Mouse (Mus musculus) thymus, adult 2 months (tissue): ENCODE measurements at regions not wholly inside any gene's neighbourhood (a gene's known extent, or its start where the extent isn't known, plus 50 kb on each side); places are given as distances from the start of the nearest gene placed in this dataset.
A peak's percentile ranks its signal among the peaks of the same experiment; 100 is the strongest.
"Not testable (repeated sequence)": the region's sequence is repeated elsewhere in the genome, so short reads cannot be mapped to it uniquely, and the experiment has no call there.

Source experiments
- DNase-seq: peaks from one replicate; pipeline ENCODE4 v3.0.0; 2021
- H3K27ac ChIP-seq: fragments of 200-500 bp; 2 replicates; pipeline ENCODE4 v1.5.1; 2012; ENCODE audit warnings: low read length, control low read depth; ENCODE audit not compliant: control insufficient read depth, insufficient read depth
- H3K27me3 ChIP-seq: fragments of 200-500 bp; 2 replicates; pipeline ENCODE4 v1.6.1; 2012; ENCODE audit warnings: mild to moderate bottlenecking, low read length, moderate library complexity, mixed read lengths; ENCODE audit not compliant: control insufficient read depth, insufficient read depth
- H3K36me3 ChIP-seq: fragments of 200-500 bp; 2 replicates; pipeline ENCODE4 v1.6.1; 2012; ENCODE audit warnings: mild to moderate bottlenecking, low read length, moderate library complexity; ENCODE audit not compliant: control insufficient read depth, insufficient read depth
- H3K4me1 ChIP-seq: fragments of 200-500 bp; replicated peaks from 2 replicates; pipeline ENCODE4 v1.6.1; 2012; ENCODE audit warnings: low read length; ENCODE audit not compliant: control insufficient read depth, insufficient read depth
- H3K4me3 ChIP-seq: fragments of 200-500 bp; 2 replicates; pipeline ENCODE4 v1.5.1; 2012; ENCODE audit warnings: mild to moderate bottlenecking, low read length, control low read depth, moderate library complexity; ENCODE audit not compliant: control insufficient read depth, insufficient read depth
- CTCF ChIP-seq: fragments of 200-500 bp; IDR thresholded peaks from 2 replicates; pipeline ENCODE4 v1.5.1; 2012; ENCODE audit warnings: mild to moderate bottlenecking, control low read depth, low read length, moderate library complexity, borderline replicate concordance; ENCODE audit not compliant: control insufficient read depth, poor library complexity, insufficient read depth; ENCODE audit errors: extremely low read depth
- POLR2A ChIP-seq: fragments of 200-500 bp; IDR thresholded peaks from 2 replicates; pipeline ENCODE4 v1.6.1; 2012; ENCODE audit warnings: mild to moderate bottlenecking, low read length, control low read depth, moderate library complexity; ENCODE audit not compliant: control insufficient read depth, poor library complexity, insufficient read depth; ENCODE audit errors: extremely low read depth
- WGBS: fragments of 180-500 bp; shearing (Covaris S2); methylation state at CpG from one replicate; pipeline ENCODE4 v1.1.7; 2018; 5-methylcytosine and 5-hydroxymethylcytosine counted together

GRCm38 (mm10) chrX:50675356-50675755, 165.5 kb upstream of the Stk26 start:
- Histone ChIP-seq H3K27ac (no peak overlapping the region), H3K4me3 (no peak overlapping the region), H3K4me1 (no peaks in the 10 kb centered on the region), H3K27me3 (no peaks in the 10 kb centered on the region), H3K36me3 (no peaks in the 10 kb centered on the region)
- TF ChIP-seq POLR2A (no peak), CTCF (no peak)
- WGBS: 17% methylated on average over 6 of the region's 6 CpGs
- DNase-seq: no peak

- no peak overlapping the region for H3K27ac ChIP-seq
- TF ChIP-seq POLR2A (no peak), CTCF (no peak)
- WGBS: 46% methylated on average over 9 of the region's 9 CpGs
- no peaks in the 10 kb centered on the region for H3K4me1 ChIP-seq
- no peaks in the 10 kb centered on the region for H3K36me3 ChIP-seq
- H3K27me3 ChIP-seq: no peaks in the 10 kb centered on the region
- H3K4me3 ChIP-seq: no peak overlapping the region
- peak; percentile 37 for DNase-seq
These were observed 182.8 kb upstream of the Stk26 start for GRCm38 (mm10) chrX:50657835-50658565.

DNA sequence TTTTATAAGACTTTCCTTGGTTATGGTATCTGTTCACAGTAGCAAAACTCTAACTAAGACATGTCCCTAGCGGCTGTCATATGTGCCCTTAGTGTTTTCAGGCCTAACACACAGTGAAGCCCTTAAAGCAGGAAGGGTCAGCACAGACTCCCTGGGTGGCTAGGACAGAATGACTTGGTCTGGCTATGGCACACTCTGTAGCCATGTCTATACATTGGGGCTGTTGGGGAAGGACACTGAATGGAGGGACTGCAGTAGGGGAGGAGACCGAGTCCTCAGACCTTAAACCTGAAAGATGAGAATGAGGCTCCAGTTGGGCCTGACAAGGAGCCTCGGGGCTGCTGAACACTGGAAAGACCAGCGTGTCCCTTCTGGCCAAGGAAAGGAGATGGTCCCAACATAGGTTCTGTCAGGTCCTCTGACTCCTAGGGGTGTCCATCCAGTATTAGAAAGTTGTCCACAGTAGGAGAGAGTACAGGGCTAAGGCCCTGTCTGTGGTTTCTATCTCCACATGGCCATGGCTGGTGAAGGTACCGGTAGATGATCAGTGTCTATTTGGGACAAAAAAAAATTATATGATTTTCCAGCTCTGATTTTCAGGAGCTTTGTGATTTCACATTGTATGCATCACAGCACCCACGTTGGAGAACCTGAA, 183.5 kb upstream of the Stk26 start:
- Histone ChIP-seq H3K27me3 (no peaks in the 10 kb centered on the region), H3K27ac (no peak overlapping the region), H3K4me3 (no peak overlapping the region), H3K36me3 (no peaks in the 10 kb centered on the region), H3K4me1 (no peaks in the 10 kb centered on the region)
- DNase-seq: no peak
- 83% methylated on average over 6 of the region's 6 CpGs for WGBS
- no peak for TF ChIP-seq POLR2A
- no peak for TF ChIP-seq CTCF

GRCm38 (mm10) chrX:50655380-50655779, 185.5 kb upstream of the Stk26 start:
- H3K36me3 ChIP-seq, DNase-seq, H3K27me3 ChIP-seq, H3K27ac ChIP-seq, H3K4me1 ChIP-seq, H3K4me3 ChIP-seq: not testable (repeated sequence)
- WGBS: 100% methylated on average over 1 of the region's 1 CpGs

- Histone ChIP-seq H3K27ac (no peak overlapping the region), H3K4me1 (no peaks in the 10 kb centered on the region), H3K27me3 (no peaks in the 10 kb centered on the region), H3K4me3 (no peak overlapping the region), H3K36me3 (no peaks in the 10 kb centered on the region)
- TF ChIP-seq CTCF: no peak
- WGBS: 86% methylated on average over 4 of the region's 4 CpGs
- DNase-seq: no peak
These were observed 199.5 kb upstream of the Stk26 start for GRCm38 (mm10) chrX:50641347-50641746.

DNA sequence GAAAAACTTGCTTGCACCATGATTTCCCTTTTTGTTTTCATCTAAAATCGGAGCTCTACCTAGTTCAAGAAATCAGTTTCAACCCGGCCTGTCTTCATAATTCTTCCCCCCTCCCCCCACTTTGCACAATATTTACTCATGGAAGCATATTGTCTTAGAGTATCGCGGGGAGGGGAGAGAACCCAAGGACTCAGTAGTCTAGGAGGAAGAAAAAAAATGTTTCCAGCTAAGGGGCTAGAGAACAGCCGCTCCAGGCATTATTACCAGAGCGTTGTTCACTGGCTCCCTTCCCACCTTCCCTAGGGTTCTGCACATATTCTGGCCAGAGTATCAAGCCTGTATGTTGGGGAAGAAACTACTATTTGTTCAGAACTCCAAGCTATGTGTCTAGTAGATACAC, 205.2 kb upstream of the Stk26 start:
- peak overlapping the region; percentile 61 for H3K4me3 ChIP-seq
- no peaks in the 10 kb centered on the region for H3K27me3 ChIP-seq
- DNase-seq: no peak
- H3K27ac ChIP-seq: no peak overlapping the region
- 0 out of 2 replicates have a peak, but pooled peaks cover 2% of the 10 kb centered on the region for H3K4me1 ChIP-seq
- no peak for TF ChIP-seq POLR2A
- TF ChIP-seq CTCF: no peak
- WGBS: 34% methylated on average over 6 of the region's 6 CpGs
- H3K36me3 ChIP-seq: no peaks in the 10 kb centered on the region

DNA sequence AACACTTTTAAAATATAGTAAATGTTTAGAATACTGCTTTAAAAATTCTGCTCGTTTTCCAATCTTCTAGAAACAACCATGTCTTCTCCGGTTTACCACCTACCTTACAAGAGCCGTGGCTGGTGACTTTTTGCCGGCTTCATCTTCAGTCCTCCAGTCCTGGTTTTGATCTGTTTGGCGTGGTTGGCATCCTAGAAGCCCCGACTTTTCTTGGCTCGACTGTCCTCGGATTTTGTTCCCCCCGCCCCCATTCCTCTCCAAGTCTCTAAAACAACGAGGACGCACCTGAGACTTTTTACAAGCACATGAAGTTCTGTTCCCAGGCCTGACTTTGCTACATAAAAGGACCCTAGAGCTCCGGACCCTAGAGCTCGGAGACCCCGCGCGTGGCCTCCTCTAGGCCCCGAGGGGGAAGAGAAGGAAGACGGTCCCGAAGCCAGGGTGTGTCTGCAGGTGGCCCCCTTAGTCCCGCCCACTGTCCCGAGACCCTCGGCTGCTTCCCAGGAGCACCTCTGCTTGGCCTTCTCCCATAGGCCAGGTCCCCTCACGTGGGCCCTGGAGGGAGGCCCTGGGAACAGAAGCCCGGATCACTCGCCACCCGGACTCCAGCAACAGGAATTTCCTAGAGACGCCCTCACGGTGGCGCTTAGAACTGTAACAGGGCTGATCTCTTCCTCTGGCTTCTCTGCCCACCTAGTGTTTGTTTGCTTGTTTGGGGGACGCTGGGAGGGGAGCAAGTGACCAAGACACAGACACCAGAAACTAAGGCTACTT, 205.8 kb upstream of the Stk26 start:
- no peaks in the 10 kb centered on the region for H3K27me3 ChIP-seq
- H3K36me3 ChIP-seq: no peaks in the 10 kb centered on the region
- no peak overlapping the region for H3K27ac ChIP-seq
- 0 out of 2 replicates have a peak, but pooled peaks cover 2% of the 10 kb centered on the region for H3K4me1 ChIP-seq
- under 1% methylated on average over 26 of the region's 30 CpGs for WGBS
- H3K4me3 ChIP-seq: peak overlapping the region; percentile 61
- TF ChIP-seq CTCF: 0 out of 2 replicates have a peak, but pooled peaks have one; percentile 10
- no peak for TF ChIP-seq POLR2A
- DNase-seq: peak; percentile 61
